Mouse (Mus musculus) heart, embryonic 16.5 days (tissue): ENCODE results near the gene Krt36. TPM values are rescaled to one million over a fixed set of nuclear protein-coding genes. Genes with fewer than 3 reads are reported as not detected.
A peak's percentile ranks its signal among the peaks of the same experiment; 100 is the strongest.

ENCODE experiments used
- ATAC-seq: fragments of 200-750 bp; cut with Nextera tagmentation; replicated peaks from 2 replicates; pipeline ENCODE4 v1.8.0; 2017; ENCODE audit warnings: moderate number of reproducible peaks; ENCODE audit not compliant: insufficient read depth, low FRiP score; ENCODE audit errors: extremely low read depth
- H3K27ac ChIP-seq: fragments of 300-500 bp; sonication (generic); 2 replicates; pipeline ENCODE4 v1.5.1; 2014; ENCODE audit warnings: mild to moderate bottlenecking, low read length, control low read depth, moderate library complexity
- H3K27me3 ChIP-seq: fragments of 300-500 bp; sonication (generic); 2 replicates; pipeline ENCODE4 v1.6.1; 2014; ENCODE audit warnings: low read length, mixed read lengths; ENCODE audit not compliant: control insufficient read depth, insufficient read depth
- H3K36me3 ChIP-seq: fragments of 300-500 bp; sonication (generic); 2 replicates; pipeline ENCODE4 v1.6.1; 2014; ENCODE audit not compliant: control insufficient read depth, insufficient read depth
- H3K4me1 ChIP-seq: fragments of 300-500 bp; sonication (generic); 2 replicates; pipeline ENCODE4 v1.6.1; 2014; ENCODE audit warnings: low read length, mixed read lengths; ENCODE audit not compliant: control insufficient read depth, insufficient read depth
- H3K4me2 ChIP-seq: fragments of 300-500 bp; sonication (generic); 2 replicates; pipeline ENCODE4 v1.6.1; 2014; ENCODE audit warnings: low read depth, mild to moderate bottlenecking, control low read depth, low read length
- H3K4me3 ChIP-seq: fragments of 300-500 bp; sonication (generic); 2 replicates; pipeline ENCODE4 v1.5.1; 2014; ENCODE audit warnings: mild to moderate bottlenecking, control low read depth, low read length
- H3K9ac ChIP-seq: fragments of 300-500 bp; sonication (generic); 2 replicates; pipeline ENCODE4 v1.6.1; 2014; ENCODE audit warnings: low read length, control low read depth
- H3K9me3 ChIP-seq: fragments of 300-500 bp; sonication (generic); replicated peaks from 2 replicates; pipeline ENCODE4 v1.6.1; 2016; ENCODE audit warnings: low read length; ENCODE audit not compliant: control insufficient read depth
- WGBS: fragments of 180-500 bp; shearing (Covaris S2); extraction: QIAGEN DNeasy Blood & Tissue Kit; methylation state at CpG from one replicate; pipeline ENCODE4 v1.1.7; 2014; 5-methylcytosine and 5-hydroxymethylcytosine counted together
- polyA plus RNA-seq: library from polyadenylated mRNA; unstranded; fragments of >200 nt; fragmentation: Nextera tagmentation; extraction: Ambion mirVana; gene quantifications from 2 replicates; pipeline ENCODE4 v1.2.1, GENCODE M21; 2015

Krt36 gene
- polyA plus RNA-seq, result not detected in 2 replicates

GRCm38 (mm10) chr11:100105576-100106122 is at the start of gene Krt36:
Gene Krt36 (minus strand): TSS chr11:100105626.
- Histone ChIP-seq H3K4me3 (no peak within 1 kb of the TSS), H3K9me3 (no peaks in the 10 kb centered on the region), H3K36me3 (no peaks in the 10 kb centered on the region), H3K27me3 (no peaks in the 10 kb centered on the region), H3K9ac (no peak within 1 kb of the TSS), H3K27ac (no peak within 1 kb of the TSS), H3K4me2 (no peak within 1 kb of the TSS), H3K4me1 (no peaks in the 10 kb centered on the region)
- 79% methylated on average over 6 of the region's 6 CpGs for WGBS
- no peak for ATAC-seq

- H3K4me3 ChIP-seq, result no peak within 1 kb of the TSS
- H3K9me3 ChIP-seq, result no peaks in the 10 kb centered on the region
- no peaks in the 10 kb centered on the region for H3K36me3 ChIP-seq
- H3K9ac ChIP-seq, result no peak within 1 kb of the TSS
- no peak for ATAC-seq
- H3K4me1 ChIP-seq, result peaks cover 12% of the 10 kb centered on the region; the same call in 1 of the 2 replicates
- peaks cover 4% of the 10 kb centered on the region; the same call in 1 of the 2 replicates for H3K27me3 ChIP-seq
- no peak within 1 kb of the TSS for H3K4me2 ChIP-seq
- no peak within 1 kb of the TSS for H3K27ac ChIP-seq
- WGBS, result 47% methylated on average over 9 of the region's 9 CpGs
Observed at GRCm38 (mm10) chr11:100148615-100149330, 43.3 kb upstream of the Krt36 start, which contains the start of gene Krt19. Gene Krt19 (minus strand): TSS chr11:100148665.

- Histone ChIP-seq H3K4me1 (peaks cover 12% of the 10 kb centered on the region; the same call in 1 of the 2 replicates), H3K4me3 (no peak overlapping the region), H3K36me3 (no peaks in the 10 kb centered on the region), H3K4me2 (no peak overlapping the region), H3K27ac (no peak overlapping the region), H3K9me3 (no peaks in the 10 kb centered on the region), H3K9ac (no peak overlapping the region), H3K27me3 (peaks cover 4% of the 10 kb centered on the region; the same call in 1 of the 2 replicates)
- no peak; the same call in 1 of the 2 replicates for ATAC-seq
- WGBS, result 53% methylated on average over 5 of the region's 5 CpGs
Observed at GRCm38 (mm10) chr11:100147566-100148353, 42.3 kb upstream of the Krt36 start.

- Histone ChIP-seq H3K27ac (no peak overlapping the region; the same call in 1 of the 2 replicates), H3K4me1 (peaks cover 12% of the 10 kb centered on the region; the same call in 1 of the 2 replicates), H3K9ac (peak overlapping the region; percentile 26), H3K27me3 (peaks cover 4% of the 10 kb centered on the region; the same call in 1 of the 2 replicates), H3K36me3 (no peaks in the 10 kb centered on the region), H3K4me3 (peak overlapping the region; percentile 60), H3K9me3 (no peaks in the 10 kb centered on the region), H3K4me2 (peak overlapping the region; percentile 91)
- 4% methylated on average over 13 of the region's 13 CpGs for WGBS
- ATAC-seq, result peak; percentile 66
Observed at GRCm38 (mm10) chr11:100145858-100146560, 40.6 kb upstream of the Krt36 start.

GRCm38 (mm10) chr11:100145104-100145503 is 39.7 kb upstream of the Krt36 start:
- Histone ChIP-seq H3K9me3 (no peaks in the 10 kb centered on the region), H3K4me1 (peaks cover 12% of the 10 kb centered on the region; the same call in 1 of the 2 replicates), H3K27ac (no peak overlapping the region), H3K36me3 (no peaks in the 10 kb centered on the region), H3K9ac (peak overlapping the region; percentile 26), H3K4me3 (peak overlapping the region; percentile 60), H3K4me2 (peak overlapping the region; percentile 91), H3K27me3 (peaks cover 4% of the 10 kb centered on the region; the same call in 1 of the 2 replicates)
- WGBS, result 1% methylated on average over 20 of the region's 20 CpGs
- no peak for ATAC-seq

GRCm38 (mm10) chr11:100140966-100141365 is 35.5 kb upstream of the Krt36 start:
- H3K9ac ChIP-seq, result no peak overlapping the region
- WGBS, result 80% methylated on average over 21 of the region's 21 CpGs
- H3K4me2 ChIP-seq, result no peak overlapping the region
- ATAC-seq, result no peak
- no peak overlapping the region for H3K27ac ChIP-seq
- H3K36me3 ChIP-seq, result no peaks in the 10 kb centered on the region
- peaks cover 7% of the 10 kb centered on the region; the same call in 1 of the 2 replicates for H3K4me1 ChIP-seq
- H3K27me3 ChIP-seq, result peaks cover 4% of the 10 kb centered on the region
- no peaks in the 10 kb centered on the region for H3K9me3 ChIP-seq
- H3K4me3 ChIP-seq, result no peak overlapping the region

- ATAC-seq, result no peak
- H3K27ac ChIP-seq, result no peak overlapping the region
- 64% methylated on average over 2 of the region's 2 CpGs for WGBS
Observed at GRCm38 (mm10) chr11:100139391-100139790, 34.0 kb upstream of the Krt36 start.

GRCm38 (mm10) chr11:100138809-100139208 is 33.4 kb upstream of the Krt36 start:
- H3K36me3 ChIP-seq, result no peaks in the 10 kb centered on the region
- no peaks in the 10 kb centered on the region; the same call in 1 of the 2 replicates for H3K27me3 ChIP-seq
- H3K4me3 ChIP-seq, result no peak overlapping the region
- no peak overlapping the region for H3K27ac ChIP-seq
- 58% methylated on average over 7 of the region's 7 CpGs for WGBS
- no peak for ATAC-seq
- no peak overlapping the region for H3K9ac ChIP-seq
- no peaks in the 10 kb centered on the region for H3K9me3 ChIP-seq
- no peaks in the 10 kb centered on the region for H3K4me1 ChIP-seq
- H3K4me2 ChIP-seq, result no peak overlapping the region

More at GRCm38 (mm10) chr11:100139391-100139790, 34.0 kb upstream of the Krt36 start:
- Histone ChIP-seq H3K4me1 (no peaks in the 10 kb centered on the region), H3K27me3 (no peaks in the 10 kb centered on the region; the same call in 1 of the 2 replicates), H3K4me3 (no peak overlapping the region), H3K9ac (no peak overlapping the region), H3K4me2 (no peak overlapping the region), H3K9me3 (no peaks in the 10 kb centered on the region), H3K36me3 (no peaks in the 10 kb centered on the region)
